Mouse (Mus musculus): Measurements from ENCODE around the gene Mtmr4. TPM values are rescaled to one million over a fixed set of nuclear protein-coding genes. Genes with fewer than 3 reads are reported as not detected.

Gene Mtmr4
- polyA plus RNA-seq, 1 experiment from 2014 or later = 68.8 TPM

DNA sequence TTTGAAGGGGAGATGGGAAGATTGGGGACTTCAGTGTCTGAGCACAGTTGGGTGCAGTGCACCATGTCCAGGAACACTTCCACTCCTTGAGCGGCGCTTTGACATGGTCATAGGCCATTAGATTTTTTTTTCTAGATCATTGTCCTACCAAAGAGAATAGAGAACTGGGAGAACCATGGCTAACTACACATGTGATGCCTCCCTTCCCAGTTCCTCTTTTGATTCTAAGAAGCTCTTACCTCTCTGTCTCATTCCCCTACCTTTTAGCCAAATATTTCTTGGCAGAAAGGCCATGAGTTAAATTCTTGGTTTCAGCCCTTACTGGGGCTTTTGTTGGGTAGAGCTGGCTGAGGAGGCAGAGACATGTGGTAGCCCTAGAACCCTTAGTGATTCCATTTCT is 11.6 kb downstream of the Mtmr4 start:
- no peak overlapping the region for H3K27ac ChIP-seq
- H3K36me3 ChIP-seq = peaks cover 100% of the 10 kb centered on the region
- H3K9me3 ChIP-seq = no peaks in the 10 kb centered on the region
- H3K4me3 ChIP-seq = no peak overlapping the region
- no peak for DNase-seq (ENCODE audit: low spot score)
- 99% methylated on average over 2 of the region's 2 CpGs for WGBS
- no peaks in the 10 kb centered on the region for H3K4me1 ChIP-seq (replicated peaks)
- H3K27me3 ChIP-seq (ENCODE audit: insufficient read depth, poor library complexity, severe bottlenecking) = no peaks in the 10 kb centered on the region

DNA sequence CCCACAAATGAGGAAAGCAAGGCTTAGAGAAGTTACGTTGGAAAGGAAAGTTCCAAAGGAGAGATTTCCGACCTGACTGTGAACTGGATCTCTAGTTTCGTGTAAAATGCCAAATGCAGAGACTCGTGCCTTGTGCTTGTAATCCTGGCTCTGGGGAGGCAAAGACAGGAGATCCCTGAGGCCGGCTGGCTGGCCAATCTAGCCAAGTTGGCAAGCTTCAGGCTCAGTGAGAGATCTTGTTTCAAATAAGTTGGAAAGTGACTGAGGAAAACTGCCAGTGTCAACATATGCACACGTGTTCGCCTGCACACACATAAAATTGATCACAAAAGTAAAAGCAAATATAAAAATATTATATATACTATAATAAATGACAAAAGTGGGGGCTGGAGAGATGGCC is 17.3 kb downstream of the Mtmr4 start:
- H3K4me3 ChIP-seq = no peak overlapping the region
- no peak for DNase-seq (ENCODE audit: low spot score)
- H3K27me3 ChIP-seq (ENCODE audit: insufficient read depth, poor library complexity, severe bottlenecking) = no peaks in the 10 kb centered on the region
- H3K27ac ChIP-seq = no peak overlapping the region
- peaks cover 100% of the 10 kb centered on the region for H3K36me3 ChIP-seq
- H3K9me3 ChIP-seq = no peaks in the 10 kb centered on the region
- 92% methylated on average over 7 of the region's 7 CpGs for WGBS
- H3K4me1 ChIP-seq (replicated peaks) = no peaks in the 10 kb centered on the region

DNA sequence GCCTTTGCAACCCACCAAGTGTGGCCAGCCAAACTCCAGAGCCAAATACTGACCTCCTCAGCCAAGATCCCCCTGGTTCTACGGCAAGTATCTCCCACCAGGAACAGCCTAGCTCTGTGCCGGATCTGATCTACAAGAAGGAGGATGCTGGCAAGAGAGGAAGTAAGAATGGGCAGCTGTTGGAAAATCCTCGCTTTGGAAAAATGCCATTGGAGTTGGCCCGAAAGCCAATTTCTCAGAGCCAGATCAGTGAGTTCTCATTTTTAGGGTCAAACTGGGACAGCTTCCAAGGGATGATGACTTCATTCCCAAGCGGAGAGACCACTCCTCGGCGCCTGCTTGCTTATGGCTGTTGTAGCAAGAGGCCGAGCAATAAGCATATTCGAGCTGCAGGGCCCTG is 19.6 kb downstream of the Mtmr4 start:
- DNase-seq (ENCODE audit: low spot score) = no peak
- 95% methylated on average over 9 of the region's 9 CpGs for WGBS
- H3K27me3 ChIP-seq (ENCODE audit: insufficient read depth, poor library complexity, severe bottlenecking) = no peaks in the 10 kb centered on the region
- H3K9me3 ChIP-seq = no peaks in the 10 kb centered on the region
- peaks cover 100% of the 10 kb centered on the region for H3K36me3 ChIP-seq
- H3K4me1 ChIP-seq (replicated peaks) = no peaks in the 10 kb centered on the region
- H3K4me3 ChIP-seq = no peak overlapping the region
- no peak overlapping the region for H3K27ac ChIP-seq

DNA sequence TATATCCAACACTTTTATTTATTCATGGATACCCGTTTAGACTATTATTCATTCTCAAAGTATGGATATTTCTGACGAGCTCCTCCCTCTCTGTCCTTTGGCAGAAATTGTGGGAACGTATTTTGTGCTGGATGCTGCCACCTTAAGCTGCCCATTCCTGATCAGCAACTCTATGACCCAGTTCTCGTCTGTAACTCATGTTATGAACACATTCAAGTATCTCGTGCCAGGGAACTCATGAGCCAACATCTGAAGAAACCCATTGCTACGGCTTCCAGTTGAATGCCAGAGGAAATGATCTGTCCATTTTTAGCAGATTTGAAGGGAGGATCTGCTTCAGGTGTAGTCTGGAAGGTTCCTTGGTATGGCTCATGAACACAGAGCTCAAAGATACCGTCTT is 22.0 kb downstream of the Mtmr4 start:
- 94% methylated on average over 7 of the region's 7 CpGs for WGBS
- Histone ChIP-seq H3K36me3 (peaks cover 100% of the 10 kb centered on the region), H3K9me3 (peaks cover 10% of the 10 kb centered on the region), H3K27me3 (ENCODE audit: insufficient read depth, poor library complexity, severe bottlenecking) (no peaks in the 10 kb centered on the region), H3K4me3 (no peak overlapping the region), H3K27ac (no peak overlapping the region), H3K4me1 (replicated peaks) (no peaks in the 10 kb centered on the region)
- DNase-seq (ENCODE audit: low spot score) = no peak

DNA sequence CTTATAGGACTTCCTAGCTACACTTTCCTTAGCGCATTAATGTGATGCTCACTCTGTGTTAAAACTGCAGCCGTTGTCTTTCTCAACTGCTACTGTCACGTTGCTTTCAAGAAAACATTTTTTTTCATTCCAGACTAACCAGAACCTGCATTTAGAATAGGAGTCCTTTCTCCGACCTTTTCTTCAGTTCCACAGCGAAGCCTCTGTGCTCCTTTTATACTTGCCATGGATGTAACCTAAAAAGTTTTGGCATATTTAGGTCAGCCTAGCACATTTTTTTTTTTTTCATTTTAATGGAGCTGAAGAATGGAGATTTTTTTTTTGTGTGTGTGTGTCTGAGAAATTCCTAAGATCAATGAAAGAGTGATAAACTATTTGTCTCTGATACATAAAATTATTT is 23.6 kb downstream of the Mtmr4 start:
- Histone ChIP-seq H3K27ac (no peak overlapping the region), H3K27me3 (ENCODE audit: insufficient read depth, poor library complexity, severe bottlenecking) (no peaks in the 10 kb centered on the region), H3K4me1 (replicated peaks) (no peaks in the 10 kb centered on the region), H3K4me3 (no peak overlapping the region), H3K9me3 (peaks cover 10% of the 10 kb centered on the region), H3K36me3 (peaks cover 100% of the 10 kb centered on the region)
- no peak for DNase-seq (ENCODE audit: low spot score)
- WGBS = 94% methylated on average over 5 of the region's 5 CpGs

DNA sequence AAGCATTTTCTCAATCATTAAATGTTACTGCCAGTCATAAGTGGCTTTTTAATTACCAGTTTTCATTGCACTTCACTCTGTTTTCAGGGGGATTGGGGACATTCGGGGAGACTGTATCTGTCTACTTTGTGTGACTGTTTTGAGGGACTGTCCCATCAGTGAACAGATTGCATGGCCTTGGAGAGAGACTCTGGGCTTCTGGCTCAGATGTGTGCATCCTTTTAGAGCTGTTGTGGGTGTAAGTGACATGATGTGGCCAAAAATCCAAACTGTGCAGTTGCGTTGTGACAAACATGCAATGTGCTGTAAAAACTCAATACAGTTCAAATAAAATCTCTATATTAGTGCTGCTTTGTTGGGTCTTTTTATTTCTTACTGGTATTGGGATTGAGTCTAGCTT is 24.0 kb downstream of the Mtmr4 start:
- no peak for DNase-seq (ENCODE audit: low spot score)
- WGBS = 95% methylated on average over 2 of the region's 2 CpGs
- Histone ChIP-seq H3K36me3 (peaks cover 100% of the 10 kb centered on the region), H3K4me3 (no peak overlapping the region), H3K27me3 (ENCODE audit: insufficient read depth, poor library complexity, severe bottlenecking) (no peaks in the 10 kb centered on the region), H3K9me3 (peaks cover 10% of the 10 kb centered on the region), H3K4me1 (replicated peaks) (no peaks in the 10 kb centered on the region), H3K27ac (no peak overlapping the region)

DNA sequence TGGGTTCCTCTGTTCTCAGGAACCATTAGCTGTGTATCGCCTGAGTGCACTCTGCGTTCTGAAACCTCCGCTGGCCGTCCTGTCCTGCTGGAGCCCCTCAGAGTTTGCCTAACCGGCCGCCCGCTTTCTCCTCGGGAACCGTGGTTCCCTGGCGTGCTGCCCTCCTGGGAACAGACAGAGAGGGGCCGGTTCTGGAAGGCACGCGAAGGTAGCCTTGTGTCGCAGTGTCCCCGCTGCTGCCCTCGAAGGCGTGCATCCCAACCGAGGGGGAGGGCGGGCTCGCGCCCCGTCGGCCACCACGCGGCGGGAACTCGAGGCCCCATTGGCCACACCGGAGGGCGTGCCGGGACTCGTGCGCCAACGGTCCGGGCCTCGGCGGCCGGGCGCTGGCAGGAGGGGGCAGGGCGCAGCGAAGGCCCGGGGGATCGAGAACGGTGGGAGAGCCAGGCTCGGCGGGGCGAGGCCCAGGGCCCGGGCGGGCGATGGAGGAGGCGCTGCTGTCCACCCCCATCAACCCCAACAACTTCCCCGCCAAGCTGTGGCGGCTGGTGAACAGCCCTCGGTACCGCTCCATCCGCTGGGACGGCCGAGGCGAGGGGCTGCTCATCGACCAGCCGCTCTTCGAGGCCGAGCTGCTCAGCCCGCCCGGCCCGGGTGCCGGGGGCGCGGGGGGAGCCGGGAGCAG is 25.0 kb downstream of the Mtmr4 start, which contains the start of gene Hsf5:
Gene Hsf5 (plus strand): TSS at position 375 of the 685 bp plus-strand sequence.
- Histone ChIP-seq H3K4me3 (no peak within 1 kb of the TSS), H3K4me1 (replicated peaks) (no peaks in the 10 kb centered on the region), H3K36me3 (peaks cover 94% of the 10 kb centered on the region), H3K27ac (no peak within 1 kb of the TSS), H3K9me3 (peaks cover 10% of the 10 kb centered on the region), H3K27me3 (ENCODE audit: insufficient read depth, poor library complexity, severe bottlenecking) (no peaks in the 10 kb centered on the region)
- 90% methylated on average over 69 of the region's 69 CpGs for WGBS
- no peak for DNase-seq (ENCODE audit: low spot score)

DNA sequence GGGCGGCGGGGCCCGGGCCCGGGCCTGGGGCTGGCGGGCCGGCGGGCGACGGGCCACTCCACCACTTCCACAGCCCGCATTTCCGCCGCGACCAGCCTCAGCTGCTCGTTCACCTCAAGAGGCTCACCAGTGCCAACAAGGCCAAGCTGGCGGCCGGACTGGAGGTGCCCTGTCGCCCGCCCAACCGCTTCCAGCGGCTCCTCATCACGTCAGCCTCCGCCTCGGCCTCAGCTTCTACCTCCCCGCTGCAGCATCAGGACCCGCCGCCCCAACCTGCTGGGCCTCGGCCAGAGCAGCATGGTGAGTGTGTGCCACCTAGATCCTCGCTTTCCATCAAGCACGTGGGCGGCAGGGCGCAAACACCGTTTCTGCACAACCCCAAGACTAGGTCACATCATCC is 25.6 kb downstream of the Mtmr4 start:
- DNase-seq (ENCODE audit: low spot score) = no peak
- H3K36me3 ChIP-seq = peaks cover 92% of the 10 kb centered on the region
- H3K4me3 ChIP-seq = no peak overlapping the region
- H3K9me3 ChIP-seq = peaks cover 10% of the 10 kb centered on the region
- H3K27me3 ChIP-seq (ENCODE audit: insufficient read depth, poor library complexity, severe bottlenecking) = no peaks in the 10 kb centered on the region
- no peak overlapping the region for H3K27ac ChIP-seq
- WGBS = 93% methylated on average over 32 of the region's 32 CpGs
- no peaks in the 10 kb centered on the region for H3K4me1 ChIP-seq (replicated peaks)

DNA sequence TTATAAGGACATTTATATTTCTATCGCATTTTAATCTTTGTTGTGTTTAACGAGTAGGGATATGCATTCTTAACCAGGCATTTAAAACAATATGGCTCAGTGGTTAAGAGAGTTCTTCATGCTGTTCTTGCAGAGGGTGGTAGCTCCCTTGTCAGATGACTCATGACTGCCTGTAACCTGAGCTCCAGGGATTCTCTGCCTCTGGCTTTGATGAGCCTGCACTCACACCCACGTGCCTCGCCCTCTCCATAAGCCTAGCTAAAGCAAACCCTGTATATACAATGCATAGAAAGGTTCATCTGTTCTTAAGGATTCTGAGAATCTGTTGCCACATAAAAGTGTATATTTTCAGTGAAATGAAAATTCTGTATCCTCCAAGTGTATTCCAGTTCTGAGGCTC is 31.2 kb downstream of the Mtmr4 start:
- H3K9me3 ChIP-seq = no peaks in the 10 kb centered on the region
- H3K36me3 ChIP-seq = peaks cover 78% of the 10 kb centered on the region
- H3K27ac ChIP-seq = no peak overlapping the region
- no peak overlapping the region for H3K4me3 ChIP-seq
- no peaks in the 10 kb centered on the region for H3K4me1 ChIP-seq (replicated peaks)
- no peak for DNase-seq (ENCODE audit: low spot score)
- WGBS = 82% methylated on average over 4 of the region's 4 CpGs
- no peaks in the 10 kb centered on the region for H3K27me3 ChIP-seq (ENCODE audit: insufficient read depth, poor library complexity, severe bottlenecking)

DNA sequence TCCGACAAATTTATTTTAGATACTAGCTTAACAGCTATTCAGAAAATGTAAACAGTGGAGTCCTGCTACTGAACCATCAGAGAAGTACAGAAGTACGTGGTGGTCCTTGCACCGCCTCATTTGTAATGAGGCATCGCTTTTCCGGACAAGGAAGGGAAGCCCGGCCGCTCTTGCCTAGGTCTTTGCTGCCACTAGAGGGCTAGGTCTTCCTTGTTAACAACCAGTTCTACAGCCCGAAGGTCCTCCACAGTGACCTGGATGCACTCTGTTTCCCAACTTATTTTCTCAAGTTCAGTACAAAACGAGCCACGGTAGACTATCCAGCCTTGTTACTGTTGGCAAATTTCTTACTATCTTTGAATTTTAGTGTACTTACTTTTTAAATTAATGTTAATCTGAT is 37.9 kb downstream of the Mtmr4 start:
- Histone ChIP-seq H3K9me3 (no peaks in the 10 kb centered on the region), H3K36me3 (peaks cover 19% of the 10 kb centered on the region), H3K27me3 (ENCODE audit: insufficient read depth, poor library complexity, severe bottlenecking) (no peaks in the 10 kb centered on the region), H3K4me1 (replicated peaks) (no peaks in the 10 kb centered on the region), H3K4me3 (no peak overlapping the region), H3K27ac (no peak overlapping the region)
- WGBS = 40% methylated on average over 10 of the region's 10 CpGs
- DNase-seq (ENCODE audit: low spot score) = peak; percentile 35

DNA sequence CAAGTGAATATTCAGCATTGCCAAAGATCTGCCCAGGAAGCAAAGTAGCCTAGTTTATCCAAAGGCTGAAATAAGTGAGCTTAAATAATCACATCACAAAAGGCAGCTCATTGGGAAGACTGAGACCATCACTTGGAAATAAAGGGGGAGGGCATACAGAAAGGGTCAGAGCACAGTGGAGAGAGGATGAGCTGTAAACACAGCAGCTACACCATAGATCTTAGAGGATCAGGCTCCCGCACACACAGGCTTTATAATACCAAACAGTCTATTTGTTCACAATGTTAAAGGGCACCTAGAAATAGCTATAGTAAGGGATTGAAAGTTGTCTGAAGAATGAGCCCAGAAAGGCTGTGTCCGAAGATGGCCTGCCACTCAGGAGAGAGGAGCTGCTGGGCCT is 46.8 kb downstream of the Mtmr4 start:
- H3K9me3 ChIP-seq = no peaks in the 10 kb centered on the region
- 10% methylated on average over 2 of the region's 2 CpGs for WGBS
- H3K27me3 ChIP-seq (ENCODE audit: insufficient read depth, poor library complexity, severe bottlenecking) = no peaks in the 10 kb centered on the region
- peak overlapping the region; percentile 50 for H3K4me3 ChIP-seq
- 0 out of 2 replicates have a peak, but pooled peaks cover 4% of the 10 kb centered on the region for H3K36me3 ChIP-seq
- peaks cover 12% of the 10 kb centered on the region for H3K4me1 ChIP-seq (replicated peaks)
- peak overlapping the region; percentile 87 for H3K27ac ChIP-seq
- no peak for DNase-seq (ENCODE audit: low spot score)

DNA sequence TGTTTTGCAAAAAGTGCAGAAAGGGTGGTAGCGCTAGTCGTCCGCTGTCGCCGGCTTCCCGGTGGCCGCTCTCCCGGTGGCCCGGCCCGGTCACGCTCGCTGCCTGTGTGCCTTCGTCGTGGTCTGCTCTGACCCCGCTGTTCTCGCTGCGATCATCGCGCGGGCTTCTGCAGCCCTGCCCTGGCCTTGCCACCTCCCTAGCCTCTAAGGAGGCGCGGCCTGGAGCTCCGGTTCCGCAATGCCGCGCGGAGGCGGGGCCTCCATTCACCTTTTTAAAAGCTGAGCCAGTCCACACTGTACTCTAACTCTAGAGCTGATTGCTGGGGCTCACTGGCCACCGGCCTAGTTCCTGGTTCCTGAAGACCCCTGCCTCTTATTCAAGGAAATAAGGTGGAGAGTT is 47.2 kb downstream of the Mtmr4 start:
- Histone ChIP-seq H3K36me3 (0 out of 2 replicates have a peak, but pooled peaks cover 4% of the 10 kb centered on the region), H3K27me3 (ENCODE audit: insufficient read depth, poor library complexity, severe bottlenecking) (no peaks in the 10 kb centered on the region), H3K4me3 (peak overlapping the region; percentile 50), H3K4me1 (replicated peaks) (peaks cover 12% of the 10 kb centered on the region), H3K9me3 (no peaks in the 10 kb centered on the region), H3K27ac (peak overlapping the region; percentile 87)
- DNase-seq (ENCODE audit: low spot score) = peak; percentile 78
- WGBS = 1% methylated on average over 29 of the region's 29 CpGs

DNA sequence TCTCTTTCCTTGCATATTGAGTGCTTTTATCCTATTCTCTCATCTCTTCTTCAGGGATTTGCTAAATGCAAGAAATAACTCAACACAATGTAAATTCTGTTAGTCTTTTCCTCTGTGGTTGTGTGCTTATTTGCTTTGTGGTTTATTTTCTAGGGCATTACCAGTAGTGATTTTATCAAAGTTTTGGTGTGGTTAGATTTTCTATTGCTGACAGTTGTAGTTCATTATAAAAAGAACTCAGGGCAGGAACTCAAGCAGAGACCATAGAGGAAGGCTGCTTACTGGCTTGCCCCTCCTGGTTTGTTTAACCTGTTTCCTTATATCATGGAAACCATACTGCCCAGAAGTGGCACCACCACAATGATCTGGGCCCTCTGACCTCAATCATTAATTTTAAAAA is 50.9 kb downstream of the Mtmr4 start:
- Histone ChIP-seq H3K27me3 (ENCODE audit: insufficient read depth, poor library complexity, severe bottlenecking) (no peaks in the 10 kb centered on the region), H3K36me3 (no peaks in the 10 kb centered on the region), H3K4me1 (replicated peaks) (peaks cover 12% of the 10 kb centered on the region), H3K9me3 (no peaks in the 10 kb centered on the region), H3K27ac (no peak overlapping the region), H3K4me3 (no peak overlapping the region)
- DNase-seq (ENCODE audit: low spot score) = no peak

DNA sequence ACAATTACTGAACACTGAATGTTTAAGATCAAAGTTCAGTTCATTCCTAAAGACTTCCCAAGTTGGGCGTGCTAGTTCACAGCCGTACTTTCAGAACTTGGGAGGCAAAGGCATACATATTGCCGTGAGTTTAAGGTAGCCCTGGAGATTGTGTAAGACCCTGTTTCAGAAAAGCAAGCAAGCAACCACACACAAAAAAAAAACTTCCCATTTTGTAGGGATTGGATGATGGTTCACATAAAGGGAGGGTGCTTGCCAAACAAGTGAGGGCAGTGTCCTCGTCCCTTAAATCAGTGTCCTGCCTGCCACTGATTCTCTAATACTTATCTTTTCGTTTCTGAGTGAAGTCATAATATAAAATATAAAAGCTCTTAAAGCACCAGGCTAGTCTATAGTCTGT is 62.7 kb downstream of the Mtmr4 start:
- no peaks in the 10 kb centered on the region for H3K4me1 ChIP-seq (replicated peaks)
- H3K36me3 ChIP-seq = no peaks in the 10 kb centered on the region
- H3K9me3 ChIP-seq = no peaks in the 10 kb centered on the region
- 83% methylated on average over 5 of the region's 5 CpGs for WGBS
- DNase-seq (ENCODE audit: low spot score) = no peak
- H3K27me3 ChIP-seq (ENCODE audit: insufficient read depth, poor library complexity, severe bottlenecking) = no peaks in the 10 kb centered on the region
- no peak overlapping the region for H3K4me3 ChIP-seq
- H3K27ac ChIP-seq = no peak overlapping the region

All from hindbrain, embryonic 10.5 days (tissue).